Mouse (Mus musculus) MEL (cell line): ENCODE measurements around the gene AW011738.

ENCODE experiments used
- CTCF ChIP-seq, 3 experiments: IDR thresholded peaks in 2 of 3; conservative IDR thresholded peaks in 1 of 3; 2 replicates each; pipeline ENCODE4 v1.5.1; 2011 to 2012; ENCODE audit warnings: low read length in 3 of 3, low read depth in 2 of 3, mild to moderate bottlenecking in 2 of 3, improper control_type of control experiment in 1 of 3, inconsistent platforms in 1 of 3, mixed read lengths in 1 of 3, moderate library complexity in 1 of 3; ENCODE audit not compliant: control insufficient read depth in 1 of 3, insufficient read depth in 1 of 3, poor library complexity in 1 of 3, severe bottlenecking in 1 of 3
- E2F4 ChIP-seq: IDR thresholded peaks from 2 replicates; pipeline ENCODE4 v1.6.1; 2011; ENCODE audit warnings: low read depth, low read length, improper control_type of control experiment, borderline replicate concordance
- ELF1 ChIP-seq: IDR thresholded peaks from 2 replicates; pipeline ENCODE4 v1.6.1; 2014; ENCODE audit warnings: low read depth, mild to moderate bottlenecking, inconsistent platforms, low read length, improper control_type of control experiment, moderate library complexity
- EP300 ChIP-seq, 2 experiments: IDR thresholded peaks; 2 replicates each; pipeline ENCODE4 v1.6.1; 2011; ENCODE audit warnings: improper control_type of control experiment in 2 of 2, low read length in 2 of 2, low read depth in 1 of 2, mild to moderate bottlenecking in 1 of 2
- MAX ChIP-seq: IDR thresholded peaks from 2 replicates; pipeline ENCODE4 v1.6.1; 2011; ENCODE audit warnings: low read length, improper control_type of control experiment
- POLR2A ChIP-seq, 2 experiments: IDR thresholded peaks; 2 replicates each; pipeline ENCODE4 v1.6.1; 2011 to 2012; ENCODE audit warnings: low read length in 2 of 2, mild to moderate bottlenecking in 2 of 2, control low read depth in 1 of 2, improper control_type of control experiment in 1 of 2, low read depth in 1 of 2, moderate library complexity in 1 of 2; ENCODE audit not compliant: control insufficient read depth in 1 of 2, insufficient read depth in 1 of 2, poor library complexity in 1 of 2
- RCOR1 ChIP-seq: IDR thresholded peaks from 2 replicates; pipeline ENCODE4 v1.6.1; 2012; ENCODE audit warnings: low read depth, mild to moderate bottlenecking, inconsistent platforms, low read length, improper control_type of control experiment
- TBP ChIP-seq: IDR thresholded peaks from 2 replicates; pipeline ENCODE4 v1.8.0; 2011; ENCODE audit warnings: low read depth, low read length, improper control_type of control experiment
- ZC3H11A ChIP-seq: IDR thresholded peaks from 2 replicates; pipeline ENCODE4 v1.6.1; 2012; ENCODE audit warnings: low read depth, mild to moderate bottlenecking, inconsistent platforms, low read length, improper control_type of control experiment
- ZNF384 ChIP-seq: IDR thresholded peaks from 2 replicates; pipeline ENCODE4 v1.6.1; 2012; ENCODE audit warnings: low read depth, mild to moderate bottlenecking, inconsistent platforms, low read length, improper control_type of control experiment

DNA sequence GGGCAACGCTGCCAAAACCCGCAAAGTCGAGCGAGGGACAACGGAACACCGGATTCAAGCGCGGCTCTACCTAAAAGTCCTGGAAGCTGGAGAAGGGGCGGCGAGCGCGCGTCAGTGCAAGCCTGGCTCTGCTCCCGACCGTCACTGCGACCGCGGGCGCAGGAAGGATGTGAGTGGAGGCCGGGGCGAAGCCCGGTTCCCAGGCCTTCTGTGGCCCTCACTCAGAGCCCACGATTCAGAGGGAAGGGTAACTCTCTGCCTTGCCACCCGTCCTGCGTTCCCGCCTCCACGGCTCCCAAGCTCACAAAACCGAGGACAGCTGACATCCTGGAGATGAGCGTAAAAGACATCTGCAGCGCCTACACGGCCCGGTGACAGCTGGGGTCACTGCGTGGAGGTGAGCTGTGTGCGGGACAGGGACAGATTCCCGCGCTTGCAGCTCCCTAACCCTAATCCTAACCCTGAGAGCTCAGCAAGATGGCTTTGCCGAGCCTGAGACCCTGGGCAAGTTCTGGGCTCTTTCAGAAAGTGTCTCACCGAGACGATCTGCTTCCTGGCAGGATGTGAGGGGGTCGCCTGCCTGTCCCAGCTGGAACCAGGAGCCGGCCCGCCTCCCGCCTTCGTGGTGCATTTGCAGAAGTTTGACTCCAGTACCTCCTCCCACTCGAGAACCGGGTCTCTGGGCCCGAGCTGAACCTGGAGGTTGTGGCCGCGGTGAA lies 468 bp downstream of the AW011738 start:
- TF ChIP-seq POLR2A (IDR thresholded peaks at IDR 0.05; ENCODE audit: control insufficient read depth in 1 of 2, insufficient read depth in 1 of 2, low read depth in 1 of 2, low read length in 2 of 2, poor library complexity in 1 of 2) (no peak), ZC3H11A (no peak), TBP (no peak), EP300 (IDR thresholded peaks at IDR 0.05; ENCODE audit: low read depth in 1 of 2, low read length in 2 of 2) (no peak), MAX (no peak), ELF1 (no peak), RCOR1 (no peak), CTCF (IDR thresholded peaks at IDR 0.05 in 2 of 3, conservative IDR thresholded peaks at IDR 0.05 in 1 of 3; ENCODE audit: control insufficient read depth in 1 of 3, insufficient read depth in 1 of 3, low read depth in 2 of 3, low read length in 3 of 3, poor library complexity in 1 of 3, severe bottlenecking in 1 of 3) (no peak), E2F4 (peak; percentile 70; the same call in 1 of the 2 replicates), ZNF384 (no peak)
